ENCODE assay signal across 9 mouse cellular contexts in the genomic region with DNA sequence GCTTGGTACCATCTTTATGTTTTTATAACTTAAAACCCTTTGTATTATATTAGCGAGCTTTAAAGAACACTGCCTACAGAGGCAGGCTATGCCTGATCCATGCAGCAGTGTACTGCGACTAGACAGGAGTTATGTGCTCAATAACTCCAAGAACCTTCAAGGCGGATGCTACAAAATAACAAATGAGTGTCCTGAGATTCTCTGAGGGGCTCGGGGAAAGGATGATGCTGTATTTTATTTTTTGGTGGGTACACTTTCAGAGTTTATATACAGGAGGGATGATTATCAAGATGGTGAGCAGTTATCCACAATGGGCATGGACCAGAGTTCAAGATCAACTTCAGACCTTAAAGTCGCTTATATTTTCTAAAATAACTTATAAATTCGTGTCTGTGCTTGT. TPM values are rescaled to one million over a fixed set of nuclear protein-coding genes. Genes with fewer than 3 reads are reported as not detected.
DNase-seq lines count a peak whose midpoint lies in the region; ATAC-seq and TF ChIP-seq lines count a peak whose summit lies in the region.
"Had no signal": no experiment of that assay in that cellular context is flagged by ENCODE, and none has a peak within 500 bp of the region (broad histone marks: within the 10 kb centered on the region; RNA-seq: fewer than 3 reads in every experiment).

No protein-coding gene starts in this region.

- whole genome bisulfite sequencing in thymus, adult 2 months: 31% methylated on average over 6 of the region's 6 CpGs
- 28% methylated on average over 6 of the region's 6 CpGs for WGBS in liver, embryonic 11.5 days

- 0 out of 2 replicates have a peak, but pooled peaks cover 2% of the 10 kb centered on the region for H3K36me3 ChIP-seq in thymus, adult 2 months (ENCODE audit: control insufficient read depth, insufficient read depth, low read length)
- peaks cover under 1% of the 10 kb centered on the region; the same call in 1 of the 2 replicates for H3K36me3 ChIP-seq in liver, embryonic 11.5 days (ENCODE audit: control insufficient read depth, insufficient read depth, low read length)

- no peak for TF ChIP-seq CTCF in thymus, adult 2 months (IDR thresholded peaks at IDR 0.05; ENCODE audit: borderline replicate concordance, control insufficient read depth, extremely low read depth, insufficient read depth, low read length, poor library complexity)

- H3K9ac ChIP-seq in liver, embryonic 11.5 days (ENCODE audit: low read depth, low read length): peak overlapping the region; percentile 98

- H3K27me3 ChIP-seq in thymus, adult 2 months (ENCODE audit: control insufficient read depth, insufficient read depth, low read length): no peaks in the 10 kb centered on the region
- H3K27me3 ChIP-seq in liver, embryonic 11.5 days (replicated peaks; ENCODE audit: control insufficient read depth, insufficient read depth, low read length): no peaks in the 10 kb centered on the region

- no peaks in the 10 kb centered on the region for H3K9me3 ChIP-seq in liver, embryonic 11.5 days (ENCODE audit: control insufficient read depth, low read length)

- no peak overlapping the region for H3K27ac ChIP-seq in thymus, adult 2 months (ENCODE audit: control insufficient read depth, insufficient read depth, low read length)
- H3K27ac ChIP-seq in liver, embryonic 11.5 days (ENCODE audit: low read depth, low read length): peak overlapping the region; percentile 98

- DNase-seq in embryo, embryonic 10.5 days (ENCODE audit: low spot score): peak; percentile 25
- DNase-seq in embryo, embryonic 9.5 days (ENCODE audit: extremely low spot score): no peak
- no peak for DNase-seq in thymus, adult 2 months
- DNase-seq in thymus, postnatal 36 days: no peak
- no peak for DNase-seq in liver, embryonic 11.5 days (ENCODE audit: low spot score)
- DNase-seq in adrenal gland, postnatal 25 days: no peak
- no peak for DNase-seq in ovary, postnatal 10 days (ENCODE audit: low spot score)
- no peak for DNase-seq in layer of hippocampus, postnatal 36 days

- no peak for ATAC-seq in liver, embryonic 11.5 days (replicated peaks; ENCODE audit: low FRiP score)

- no peak for TF ChIP-seq POLR2A in thymus, adult 2 months (IDR thresholded peaks at IDR 0.05; ENCODE audit: control insufficient read depth, extremely low read depth, insufficient read depth, low read length, poor library complexity)

- H3K4me2 ChIP-seq in liver, embryonic 11.5 days: peak overlapping the region; percentile 85

- H3K4me3 ChIP-seq in thymus, adult 2 months (ENCODE audit: control insufficient read depth, insufficient read depth, low read length): peak overlapping the region; percentile 99
- peak overlapping the region; percentile 81 for H3K4me3 ChIP-seq in liver, embryonic 11.5 days (ENCODE audit: low read depth, low read length)

- H3K4me1 ChIP-seq in thymus, adult 2 months (replicated peaks; ENCODE audit: control insufficient read depth, insufficient read depth, low read length): peaks cover 8% of the 10 kb centered on the region
- peaks cover 44% of the 10 kb centered on the region for H3K4me1 ChIP-seq in liver, embryonic 11.5 days (replicated peaks; ENCODE audit: control insufficient read depth, insufficient read depth, low read length)

RNA-seq across cellular contexts. Expression of a gene that starts 0.7 kb away (rescaled TPM):
- polyA plus RNA-seq in thymus, adult 2 months (2012; rRNA removed): 107 and 118 TPM in 2 replicates
- 31.0 and 38.1 TPM in 2 replicates for polyA plus RNA-seq in liver, embryonic 11.5 days (2014; fragmentation: Nextera tagmentation; extraction: Ambion mirVana)
- total RNA-seq in adrenal gland, postnatal 25 days (2021): 79.0 and 83.9 TPM in 2 replicates
- total RNA-seq in layer of hippocampus, postnatal 36 days (2021): 10 to 100 TPM; 47.3 to 61.2 TPM

RNA-seq across cellular contexts. Expression of a gene that starts 9.4 kb away (rescaled TPM):
- polyA plus RNA-seq in thymus, adult 2 months (2012; rRNA removed): 1.3 and 1.9 TPM in 2 replicates
- polyA plus RNA-seq in liver, embryonic 11.5 days (2014; fragmentation: Nextera tagmentation; extraction: Ambion mirVana): 4,144 and 4,673 TPM in 2 replicates
- not detected in 2 replicates for total RNA-seq in adrenal gland, postnatal 25 days (2021)
- not detected for total RNA-seq in layer of hippocampus, postnatal 36 days (2021)
- polyA plus RNA-seq: large intestine, adult 2 months had no signal

RNA-seq across cellular contexts. Expression of a gene that starts 16.5 kb away (rescaled TPM):
- polyA plus RNA-seq in thymus, adult 2 months (2012; rRNA removed): 1,371 and 1,698 TPM in 2 replicates
- 12,698 and 12,741 TPM in 2 replicates for polyA plus RNA-seq in liver, embryonic 11.5 days (2014; fragmentation: Nextera tagmentation; extraction: Ambion mirVana)
- 2,198 and 2,224 TPM in 2 replicates for total RNA-seq in adrenal gland, postnatal 25 days (2021)
- 100 to 1,000 TPM; 243 to 385 TPM for total RNA-seq in layer of hippocampus, postnatal 36 days (2021)

RNA-seq across cellular contexts. Expression of a gene that starts 20.0 kb away (rescaled TPM):
- 0.23 TPM in 1 of 2 replicates, not detected in the other for polyA plus RNA-seq in thymus, adult 2 months (2012; rRNA removed)
- 43.6 and 45.8 TPM in 2 replicates for polyA plus RNA-seq in liver, embryonic 11.5 days (2014; fragmentation: Nextera tagmentation; extraction: Ambion mirVana)
- 0.64 TPM in 1 of 2 replicates, not detected in the other for total RNA-seq in adrenal gland, postnatal 25 days (2021)
- 1 to 10 TPM in 1 of 2 experiments, not detected in 1; 2.3 TPM for total RNA-seq in layer of hippocampus, postnatal 36 days (2021)
- polyA plus RNA-seq: large intestine, adult 2 months had no signal

RNA-seq across cellular contexts. Expression of a gene that starts 29.5 kb away (rescaled TPM):
- 2,237 and 2,638 TPM in 2 replicates for polyA plus RNA-seq in thymus, adult 2 months (2012; rRNA removed)
- 25,282 and 25,421 TPM in 2 replicates for polyA plus RNA-seq in liver, embryonic 11.5 days (2014; fragmentation: Nextera tagmentation; extraction: Ambion mirVana)
- 1,730 and 2,563 TPM in 2 replicates for total RNA-seq in adrenal gland, postnatal 25 days (2021)
- 100 to 1,000 TPM; 192 to 362 TPM for total RNA-seq in layer of hippocampus, postnatal 36 days (2021)
